Mouse (Mus musculus) MEL (cell line): ENCODE data around the gene Usp15. TPM values are rescaled to one million over a fixed set of nuclear protein-coding genes. Genes with fewer than 3 reads are reported as not detected.
A peak's percentile ranks its signal among the peaks of the same experiment; 100 is the strongest.

Source experiments
- DNase-seq: peaks from one replicate; pipeline ENCODE4 v3.0.0; 2011; ENCODE audit warnings: low read depth, low spot score
- H3K27ac ChIP-seq: 2 replicates; pipeline ENCODE4 v1.5.1; 2012; ENCODE audit warnings: low read depth, mild to moderate bottlenecking, control low read depth, low read length, moderate library complexity; ENCODE audit not compliant: control insufficient read depth
- H3K27me3 ChIP-seq, 2 experiments: fragments of 150-350 bp in 1 of 2; sonication (generic) in 1 of 2; 2 replicates each; pipeline ENCODE4 v1.6.1; 2012; ENCODE audit warnings: low read length in 2 of 2, mild to moderate bottlenecking in 2 of 2, improper control_type of control experiment in 1 of 2, moderate library complexity in 1 of 2; ENCODE audit not compliant: insufficient read depth in 2 of 2, control insufficient read depth in 1 of 2
- H3K36me3 ChIP-seq, 2 experiments: 2 replicates each; pipeline ENCODE4 v1.6.1; 2012 to 2014; ENCODE audit warnings: low read length in 2 of 2, improper control_type of control experiment in 1 of 2, inconsistent platforms in 1 of 2, mild to moderate bottlenecking in 1 of 2; ENCODE audit not compliant: insufficient read depth in 2 of 2, control insufficient read depth in 1 of 2
- H3K4me1 ChIP-seq, 2 experiments: fragments of 150-350 bp in 1 of 2; sonication (generic) in 1 of 2; 2 replicates each; pipeline ENCODE4 v1.6.1; 2012; ENCODE audit warnings: low read length in 2 of 2, improper control_type of control experiment in 1 of 2, mild to moderate bottlenecking in 1 of 2; ENCODE audit not compliant: insufficient read depth in 2 of 2, control insufficient read depth in 1 of 2
- H3K4me3 ChIP-seq, 2 experiments: fragments of 150-350 bp in 1 of 2; sonication (generic) in 1 of 2; 2 replicates each; pipeline ENCODE4 v1.5.1; 2012; ENCODE audit warnings: low read depth in 2 of 2, low read length in 2 of 2, mild to moderate bottlenecking in 2 of 2, moderate library complexity in 2 of 2, control low read depth in 1 of 2, improper control_type of control experiment in 1 of 2; ENCODE audit not compliant: control insufficient read depth in 1 of 2, insufficient read depth in 1 of 2
- H3K79me2 ChIP-seq: 2 replicates; pipeline ENCODE4 v1.6.1; 2012; ENCODE audit warnings: mild to moderate bottlenecking, low read length, moderate library complexity; ENCODE audit not compliant: control insufficient read depth, poor library complexity, insufficient read depth
- H3K9ac ChIP-seq: 2 replicates; pipeline ENCODE4 v1.6.1; 2012; ENCODE audit warnings: low read depth, mild to moderate bottlenecking, control low read depth, low read length, moderate library complexity; ENCODE audit not compliant: control insufficient read depth, poor library complexity, severe bottlenecking
- H3K9me3 ChIP-seq: fragments of 150-350 bp; sonication (generic); replicated peaks from 2 replicates; pipeline ENCODE4 v1.6.1; 2012; ENCODE audit warnings: mild to moderate bottlenecking, low read length, improper control_type of control experiment, moderate library complexity; ENCODE audit not compliant: insufficient read depth
- BHLHE40 ChIP-seq: IDR thresholded peaks from 2 replicates; pipeline ENCODE4 v1.6.1; 2012; ENCODE audit warnings: low read depth, mild to moderate bottlenecking, inconsistent platforms, low read length, improper control_type of control experiment, borderline replicate concordance
- CHD1 ChIP-seq: IDR thresholded peaks from 2 replicates; pipeline ENCODE4 v1.6.1; 2012; ENCODE audit warnings: low read depth, mild to moderate bottlenecking, inconsistent platforms, low read length, improper control_type of control experiment
- CHD2 ChIP-seq: IDR thresholded peaks from 2 replicates; pipeline ENCODE4 v1.6.1; 2011; ENCODE audit warnings: low read length, improper control_type of control experiment
- CTCF ChIP-seq, 3 experiments: IDR thresholded peaks in 2 of 3; conservative IDR thresholded peaks in 1 of 3; 2 replicates each; pipeline ENCODE4 v1.5.1; 2011 to 2012; ENCODE audit warnings: low read length in 3 of 3, low read depth in 2 of 3, mild to moderate bottlenecking in 2 of 3, improper control_type of control experiment in 1 of 3, inconsistent platforms in 1 of 3, mixed read lengths in 1 of 3, moderate library complexity in 1 of 3; ENCODE audit not compliant: control insufficient read depth in 1 of 3, insufficient read depth in 1 of 3, poor library complexity in 1 of 3, severe bottlenecking in 1 of 3
- E2F4 ChIP-seq: IDR thresholded peaks from 2 replicates; pipeline ENCODE4 v1.6.1; 2011; ENCODE audit warnings: low read depth, low read length, improper control_type of control experiment, borderline replicate concordance
- ELF1 ChIP-seq: IDR thresholded peaks from 2 replicates; pipeline ENCODE4 v1.6.1; 2014; ENCODE audit warnings: low read depth, mild to moderate bottlenecking, inconsistent platforms, low read length, improper control_type of control experiment, moderate library complexity
- ETS1 ChIP-seq: IDR thresholded peaks from 2 replicates; pipeline ENCODE4 v1.6.1; 2012; ENCODE audit warnings: low read depth, mild to moderate bottlenecking, inconsistent platforms, low read length, improper control_type of control experiment, moderate library complexity
- GABPA ChIP-seq: IDR thresholded peaks from 2 replicates; pipeline ENCODE4 v1.6.1; 2012; ENCODE audit warnings: low read depth, mild to moderate bottlenecking, inconsistent platforms, low read length, improper control_type of control experiment, moderate library complexity
- HCFC1 ChIP-seq: IDR thresholded peaks from 2 replicates; pipeline ENCODE4 v1.6.1; 2012; ENCODE audit warnings: low read depth, mild to moderate bottlenecking, inconsistent platforms, low read length, improper control_type of control experiment, moderate library complexity
- JUND ChIP-seq: IDR thresholded peaks from 2 replicates; pipeline ENCODE4 v1.6.1; 2011; ENCODE audit warnings: low read depth, mild to moderate bottlenecking, improper control_type of control experiment, low read length
- MAFK ChIP-seq: IDR thresholded peaks from 2 replicates; pipeline ENCODE4 v1.6.1; 2011; ENCODE audit warnings: low read depth, mild to moderate bottlenecking, low read length, improper control_type of control experiment, borderline replicate concordance
- MAZ ChIP-seq: IDR thresholded peaks from 2 replicates; pipeline ENCODE4 v1.6.1; 2012; ENCODE audit warnings: low read depth, mild to moderate bottlenecking, inconsistent platforms, low read length, improper control_type of control experiment
- MXI1 ChIP-seq: IDR thresholded peaks from 2 replicates; pipeline ENCODE4 v1.6.1; 2011; ENCODE audit warnings: mild to moderate bottlenecking, low read depth, low read length, improper control_type of control experiment
- MYC ChIP-seq: IDR thresholded peaks from 2 replicates; pipeline ENCODE4 v1.6.1; 2011; ENCODE audit warnings: low read depth, mild to moderate bottlenecking, low read length, improper control_type of control experiment, moderate library complexity
- NELFE ChIP-seq: IDR thresholded peaks from 2 replicates; pipeline ENCODE4 v1.6.1; 2011; ENCODE audit warnings: low read depth, low read length, improper control_type of control experiment
- NRF1 ChIP-seq: IDR thresholded peaks from 2 replicates; pipeline ENCODE4 v1.6.1; 2014; ENCODE audit warnings: low read depth, mild to moderate bottlenecking, inconsistent platforms, low read length, improper control_type of control experiment, moderate library complexity; ENCODE audit not compliant: poor library complexity, insufficient read depth, severe bottlenecking
- POLR2A ChIP-seq, 2 experiments: IDR thresholded peaks; 2 replicates each; pipeline ENCODE4 v1.6.1; 2011 to 2012; ENCODE audit warnings: low read length in 2 of 2, mild to moderate bottlenecking in 2 of 2, control low read depth in 1 of 2, improper control_type of control experiment in 1 of 2, low read depth in 1 of 2, moderate library complexity in 1 of 2; ENCODE audit not compliant: control insufficient read depth in 1 of 2, insufficient read depth in 1 of 2, poor library complexity in 1 of 2
- POLR2AphosphoS2 ChIP-seq: IDR thresholded peaks from 2 replicates; pipeline ENCODE4 v1.6.1; 2011; ENCODE audit warnings: low read length, improper control_type of control experiment
- SIN3A ChIP-seq: IDR thresholded peaks from 2 replicates; pipeline ENCODE4 v1.6.1; 2012; ENCODE audit warnings: low read length, improper control_type of control experiment, inconsistent platforms
- SMC3 ChIP-seq: IDR thresholded peaks from 2 replicates; pipeline ENCODE4 v1.6.1; 2011; ENCODE audit warnings: low read depth, low read length, improper control_type of control experiment
- TBP ChIP-seq: IDR thresholded peaks from 2 replicates; pipeline ENCODE4 v1.8.0; 2011; ENCODE audit warnings: low read depth, low read length, improper control_type of control experiment
- TCF12 ChIP-seq: IDR thresholded peaks from 2 replicates; pipeline ENCODE4 v1.6.1; 2014; ENCODE audit warnings: low read depth, mild to moderate bottlenecking, inconsistent platforms, low read length, improper control_type of control experiment, moderate library complexity
- USF1 ChIP-seq: IDR thresholded peaks from 2 replicates; pipeline ENCODE4 v1.6.1; 2014; ENCODE audit warnings: low read depth, mild to moderate bottlenecking, inconsistent platforms, low read length, improper control_type of control experiment, moderate library complexity
- ZMIZ1 ChIP-seq: IDR thresholded peaks from 2 replicates; pipeline ENCODE4 v1.6.1; 2012; ENCODE audit warnings: low read depth, mild to moderate bottlenecking, inconsistent platforms, low read length, improper control_type of control experiment, moderate library complexity
- polyA plus RNA-seq, 2 experiments: library from polyadenylated mRNA; stranded (reverse) in 1 of 2; unstranded in 1 of 2; fragments of >175 nt in 1 of 2; fragments of >200 nt in 1 of 2; gene quantifications; 2 replicates each; pipeline versions ENCODE4 v1.2.1 to v1.2.4; 2012; ENCODE audit warnings: low replicate concordance in 2 of 2, low read depth in 1 of 2; ENCODE audit not compliant: insufficient read length in 2 of 2, insufficient read depth in 1 of 2, missing spikeins in 1 of 2
- total RNA-seq: library from RNA; depleted of rRNA; stranded (reverse); fragments of 300-350 nt; gene quantifications from 2 replicates; pipeline ENCODE4 v1.2.3, GENCODE M21; 2012; rRNA removed

Gene Usp15
- total RNA-seq (98.2 and 118 TPM in 2 replicates), polyA plus RNA-seq (100 to 1,000 TPM; 117 to 150 TPM)

DNA sequence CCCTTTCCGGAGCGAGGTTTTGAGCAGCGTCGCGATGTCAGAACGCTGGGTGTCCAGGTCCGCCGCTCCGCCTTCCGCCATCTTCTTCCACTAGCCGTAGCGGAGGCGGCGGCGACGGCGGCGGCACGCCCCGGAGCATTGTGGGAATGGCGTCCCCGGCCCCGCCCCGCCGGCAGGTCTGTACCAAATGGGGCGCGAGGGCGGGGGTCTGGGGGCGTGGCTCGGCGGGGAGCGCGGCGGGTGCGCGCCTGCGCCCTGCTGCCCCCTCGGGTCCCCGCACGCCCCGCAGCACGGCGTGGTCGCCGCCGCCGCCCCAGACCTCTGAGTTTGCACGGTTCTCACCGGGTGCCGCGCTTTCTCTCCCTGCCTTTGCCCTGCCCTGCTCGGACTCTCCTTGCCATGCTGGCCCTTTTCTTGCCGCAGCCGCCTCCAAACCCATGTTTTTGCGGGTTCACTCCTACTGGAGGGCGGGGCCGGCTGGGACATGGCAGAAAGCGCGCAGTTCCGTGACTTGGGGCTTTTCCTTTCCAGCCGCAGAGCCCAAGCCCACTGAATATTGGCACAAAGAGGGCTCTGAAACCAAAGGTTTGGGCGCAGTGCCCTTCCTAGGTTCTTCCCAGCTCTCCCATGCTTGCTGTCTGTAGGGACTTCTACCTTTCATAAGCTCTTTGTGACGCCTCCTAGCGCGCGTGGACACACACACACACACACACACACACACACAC is at the start of gene Usp15:
Usp15 (minus strand) TSS at position 161 of the 725 bp plus-strand sequence.
- H3K27me3 ChIP-seq, result no peaks in the 10 kb centered on the region

DNA sequence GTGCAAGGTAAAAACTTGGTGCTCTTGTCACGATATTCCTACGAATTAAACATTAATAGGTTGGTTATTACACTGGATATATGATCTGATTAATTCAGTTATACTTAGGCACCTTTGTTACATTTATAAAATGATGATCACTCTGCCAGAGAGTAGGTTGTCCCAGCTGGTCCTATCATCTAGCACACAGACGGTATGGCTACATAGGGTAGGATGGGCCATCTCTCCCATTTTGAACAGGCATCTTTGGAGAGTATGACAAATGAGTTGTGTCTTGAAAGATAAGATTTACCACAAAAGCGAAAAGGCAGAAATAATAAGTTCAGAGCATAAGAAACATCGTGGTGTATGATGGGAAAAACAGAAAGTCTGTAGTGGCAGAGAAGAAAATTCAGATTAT is 32.6 kb upstream of the Usp15 start:
- H3K27ac ChIP-seq, result no peak overlapping the region
- H3K27me3 ChIP-seq, result no peaks in the 10 kb centered on the region; a peak in 1 of 4 replicates
- TF ChIP-seq MAFK, result no peak
- no peak for DNase-seq
- H3K9me3 ChIP-seq, result no peaks in the 10 kb centered on the region
- H3K36me3 ChIP-seq, result no peaks in the 10 kb centered on the region
- H3K4me3 ChIP-seq, result no peak overlapping the region
- H3K4me1 ChIP-seq, result no peaks in the 10 kb centered on the region
- H3K9ac ChIP-seq, result no peak overlapping the region
- no peaks in the 10 kb centered on the region for H3K79me2 ChIP-seq

More for the DNA sequence above, at the start of gene Usp15:
- DNase-seq, result peak; percentile 92
- peak within 1 kb of the TSS; percentile 99 for H3K9ac ChIP-seq
- peaks cover 25 to 29% of the 10 kb centered on the region in 2 experiments for H3K4me1 ChIP-seq
- peaks cover 34% of the 10 kb centered on the region for H3K79me2 ChIP-seq
- H3K27ac ChIP-seq, result peak within 1 kb of the TSS; percentile 97
- H3K36me3 ChIP-seq, result peaks cover 10 to 41% of the 10 kb centered on the region in 2 experiments
- H3K4me3 ChIP-seq, result peak within 1 kb of the TSS; percentile 98
- no peaks in the 10 kb centered on the region for H3K9me3 ChIP-seq
- peak; percentile 68 to 77; a peak in 3 of 4 replicates for TF ChIP-seq POLR2A (IDR thresholded peaks at IDR 0.05; ENCODE audit: control insufficient read depth in 1 of 2, insufficient read depth in 1 of 2, low read depth in 1 of 2, low read length in 2 of 2, poor library complexity in 1 of 2)
- TF ChIP-seq TBP, result 0 out of 2 replicates have a peak, but pooled peaks have one; percentile 10
- TF ChIP-seq MYC, result peak; percentile 52; the same call in 1 of the 2 replicates
- TF ChIP-seq ELF1, result 0 out of 2 replicates have a peak, but pooled peaks have one; percentile 19
- TF ChIP-seq CHD1, result no peak
- no peak for TF ChIP-seq CTCF (IDR thresholded peaks at IDR 0.05 in 2 of 3, conservative IDR thresholded peaks at IDR 0.05 in 1 of 3; ENCODE audit: control insufficient read depth in 1 of 3, insufficient read depth in 1 of 3, low read depth in 2 of 3, low read length in 3 of 3, poor library complexity in 1 of 3, severe bottlenecking in 1 of 3)
- no peak for TF ChIP-seq BHLHE40
- peak; percentile 26; the same call in 1 of the 2 replicates for TF ChIP-seq ETS1
- peak; percentile 76 for TF ChIP-seq NELFE
- peak; percentile 75; the same call in 1 of the 2 replicates for TF ChIP-seq MXI1
- peak; percentile 79 for TF ChIP-seq HCFC1
- TF ChIP-seq ZMIZ1, result peak; percentile 76; the same call in 1 of the 2 replicates
- no peak for TF ChIP-seq SMC3
- TF ChIP-seq CHD2, result no peak
- peak; percentile 58; the same call in 1 of the 2 replicates for TF ChIP-seq POLR2AphosphoS2
- peak; percentile 48 for TF ChIP-seq SIN3A
- no peak for TF ChIP-seq E2F4
- TF ChIP-seq GABPA, result no peak
- TF ChIP-seq JUND, result no peak
- peak; percentile 64 for TF ChIP-seq TCF12
- peak; percentile 60 for TF ChIP-seq NRF1
- TF ChIP-seq MAZ, result 0 out of 2 replicates have a peak, but pooled peaks have one; percentile 35
- TF ChIP-seq USF1, result 0 out of 2 replicates have a peak, but pooled peaks have one; percentile 24
